Mouse (Mus musculus) ES-Bruce4 (cell line): ENCODE data around the gene Vps37b.

Source experiments
- CTCF ChIP-seq: IDR thresholded peaks from one replicate; pipeline ENCODE4 v1.8.1; 2011; ENCODE audit warnings: low read depth, low read length
- EP300 ChIP-seq: IDR thresholded peaks from 2 replicates; pipeline ENCODE4 v1.6.1; 2011; ENCODE audit warnings: low read depth, low read length; ENCODE audit not compliant: insufficient read depth
- POLR2A ChIP-seq: IDR thresholded peaks from one replicate; pipeline ENCODE4 v1.8.1; 2011; ENCODE audit warnings: low read length; ENCODE audit not compliant: insufficient read depth

- TF ChIP-seq CTCF (no peak), POLR2A (no peak), EP300 (no peak)
These were observed 24.9 kb upstream of the Vps37b start for GRCm38 (mm10) chr5:124056956-124057355.
